Mouse (Mus musculus): ENCODE data around the gene Cd81.

GRCm38 (mm10) chr7:143053008-143053899 lies 715 bp downstream of the Cd81 start:
- no peak; the same call in 1 of the 2 replicates for TF ChIP-seq EP300 (IDR thresholded peaks at IDR 0.05; ENCODE audit: low read depth)
- TF ChIP-seq CTCF (IDR thresholded peaks at IDR 0.05; ENCODE audit: low read depth) = peak; percentile 27

All from heart, postnatal 0 days (tissue).